Mouse (Mus musculus) intestine, embryonic 14.5 days (tissue): ENCODE results near the gene Tjp2. TPM values are rescaled to one million over a fixed set of nuclear protein-coding genes. Genes with fewer than 3 reads are reported as not detected.
"Not testable (repeated sequence)": the region's sequence is repeated elsewhere in the genome, so short reads cannot be mapped to it uniquely, and the experiment has no call there.

Experiments used
- ATAC-seq: fragments of 200-750 bp; cut with Nextera tagmentation; replicated peaks from 2 replicates; pipeline ENCODE4 v1.8.0; 2017; ENCODE audit warnings: low read depth, moderate number of reproducible peaks, moderate TSS enrichment, moderate library complexity; ENCODE audit not compliant: low FRiP score, low TSS enrichment
- DNase-seq: peaks from one replicate; pipeline ENCODE4 v3.0.0-alpha.2; 2018; ENCODE audit warnings: low spot score
- H3K27ac ChIP-seq: fragments of 300-500 bp; sonication (generic); 2 replicates; pipeline ENCODE4 v1.5.1; 2014; ENCODE audit warnings: low read depth, mild to moderate bottlenecking, control low read depth
- H3K27me3 ChIP-seq: fragments of 300-500 bp; sonication (generic); replicated peaks from 2 replicates; pipeline ENCODE4 v1.6.1; 2014; ENCODE audit warnings: low read length, control low read depth; ENCODE audit not compliant: control insufficient read depth, insufficient read depth
- H3K36me3 ChIP-seq: fragments of 300-500 bp; sonication (generic); 2 replicates; pipeline ENCODE4 v1.6.1; 2014; ENCODE audit warnings: low read length, control low read depth; ENCODE audit not compliant: control insufficient read depth, insufficient read depth
- H3K4me1 ChIP-seq: fragments of 300-500 bp; sonication (generic); replicated peaks from 2 replicates; pipeline ENCODE4 v1.6.1; 2014; ENCODE audit warnings: low read length, control low read depth, mixed read lengths; ENCODE audit not compliant: control insufficient read depth, insufficient read depth
- H3K4me2 ChIP-seq: fragments of 300-500 bp; sonication (generic); 2 replicates; pipeline ENCODE4 v1.6.1; 2014; ENCODE audit warnings: low read length
- H3K4me3 ChIP-seq: fragments of 300-500 bp; sonication (generic); 2 replicates; pipeline ENCODE4 v1.5.1; 2014; ENCODE audit warnings: low read depth, low read length, control low read depth, mixed read lengths
- H3K9ac ChIP-seq: fragments of 300-500 bp; sonication (generic); 2 replicates; pipeline ENCODE4 v1.6.1; 2014; ENCODE audit warnings: mild to moderate bottlenecking, low read length
- H3K9me3 ChIP-seq: fragments of 300-500 bp; sonication (generic); 2 replicates; pipeline ENCODE4 v1.6.1; 2016; ENCODE audit warnings: low read length, control low read depth; ENCODE audit not compliant: control insufficient read depth
- WGBS: fragments of 180-500 bp; shearing (Covaris S2); extraction: QIAGEN DNeasy Blood & Tissue Kit; methylation state at CpG from one replicate; pipeline ENCODE4 v1.1.7; 2014; 5-methylcytosine and 5-hydroxymethylcytosine counted together
- polyA plus RNA-seq: library from polyadenylated mRNA; unstranded; fragments of >200 nt; fragmentation: Nextera tagmentation; extraction: Ambion mirVana; gene quantifications from 2 replicates; pipeline ENCODE4 v1.2.1, GENCODE M21; 2014

The Tjp2 gene
- polyA plus RNA-seq, 1 experiment from 2014 or later: 41.9 TPM

DNA sequence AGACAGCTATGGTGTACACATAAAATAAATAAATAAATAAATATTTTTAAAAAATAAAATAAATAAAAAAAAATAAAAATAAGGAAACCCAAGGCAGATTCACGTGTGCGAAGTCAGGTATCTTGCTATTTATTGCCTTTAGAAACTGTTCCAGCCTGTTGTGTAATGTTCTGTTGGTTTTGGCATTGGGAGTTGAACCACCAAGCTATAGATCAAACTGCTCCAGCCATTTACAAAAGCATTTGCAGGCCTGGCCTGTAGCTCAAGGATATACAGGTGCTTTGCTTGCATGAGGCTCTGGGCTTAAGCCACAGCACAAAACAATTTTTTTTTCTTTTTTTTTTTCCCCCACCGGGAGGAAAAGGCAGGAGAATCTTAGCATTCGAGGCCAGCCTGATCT lies 13.2 kb upstream of the Tjp2 start:
- H3K9ac ChIP-seq: no peak overlapping the region
- peaks cover 7% of the 10 kb centered on the region for H3K4me1 ChIP-seq
- no peak overlapping the region for H3K4me3 ChIP-seq
- ATAC-seq: no peak
- H3K27me3 ChIP-seq: no peaks in the 10 kb centered on the region
- 80% methylated on average over 4 of the region's 4 CpGs for WGBS
- no peaks in the 10 kb centered on the region for H3K36me3 ChIP-seq
- H3K27ac ChIP-seq: no peak overlapping the region
- H3K9me3 ChIP-seq: no peaks in the 10 kb centered on the region
- no peak for DNase-seq
- no peak overlapping the region for H3K4me2 ChIP-seq

DNA sequence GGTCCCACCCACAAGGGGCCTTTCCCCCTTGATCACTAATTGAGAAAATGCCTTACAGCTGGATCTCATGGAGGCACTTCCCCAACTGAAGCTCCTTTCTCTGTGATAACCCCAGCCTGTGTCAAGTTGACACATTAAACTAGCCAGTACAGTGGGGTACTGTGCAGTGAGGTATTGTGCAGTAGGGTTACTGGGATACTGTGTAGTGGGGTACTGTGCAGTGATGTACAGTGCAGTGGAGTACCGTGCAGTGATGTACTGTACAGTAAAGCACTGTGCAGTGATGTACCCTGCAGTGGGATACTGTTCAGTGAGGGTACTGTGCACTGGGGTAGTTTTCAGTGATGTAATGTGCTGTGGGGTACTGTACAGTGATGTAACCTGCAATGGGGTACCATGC lies 7.5 kb upstream of the Tjp2 start:
- not testable (repeated sequence) for H3K27ac ChIP-seq, DNase-seq, H3K4me2 ChIP-seq, ATAC-seq, H3K27me3 ChIP-seq, H3K4me1 ChIP-seq, H3K9ac ChIP-seq, H3K4me3 ChIP-seq, H3K9me3 ChIP-seq, H3K36me3 ChIP-seq
- 100% methylated on average over 1 of the region's 1 CpGs for WGBS

DNA sequence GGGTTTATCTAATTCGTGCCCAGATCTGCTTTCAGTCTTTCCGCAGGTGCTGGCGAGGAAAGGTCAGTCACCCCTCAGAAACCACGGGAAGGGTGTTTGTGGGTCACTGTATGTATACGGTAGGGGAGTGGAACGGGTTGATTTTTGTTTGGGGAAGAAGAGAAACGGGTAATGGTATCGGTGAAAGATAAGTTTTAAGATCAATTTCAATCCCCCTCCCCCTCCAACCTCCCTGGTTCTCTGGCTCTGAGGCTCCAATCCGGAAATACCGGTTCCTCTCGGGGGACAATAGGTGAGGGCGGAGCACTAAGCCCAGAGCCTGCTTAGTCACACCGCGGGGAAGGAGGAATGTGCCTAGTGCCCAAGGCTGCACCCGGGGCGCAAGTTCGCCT lies 471 bp upstream of the Tjp2 start:
- H3K4me1 ChIP-seq: peaks cover 4% of the 10 kb centered on the region; the same call in 1 of the 2 replicates
- peak overlapping the region; percentile 77 for H3K4me2 ChIP-seq
- no peaks in the 10 kb centered on the region for H3K9me3 ChIP-seq
- peak overlapping the region; percentile 87 for H3K27ac ChIP-seq
- DNase-seq: peak; percentile 84
- WGBS: 1% methylated on average over 17 of the region's 17 CpGs
- no peaks in the 10 kb centered on the region for H3K36me3 ChIP-seq
- H3K9ac ChIP-seq: no peak overlapping the region
- peaks cover 30% of the 10 kb centered on the region for H3K27me3 ChIP-seq
- peak; percentile 84 for ATAC-seq
- peak overlapping the region; percentile 57 for H3K4me3 ChIP-seq

DNA sequence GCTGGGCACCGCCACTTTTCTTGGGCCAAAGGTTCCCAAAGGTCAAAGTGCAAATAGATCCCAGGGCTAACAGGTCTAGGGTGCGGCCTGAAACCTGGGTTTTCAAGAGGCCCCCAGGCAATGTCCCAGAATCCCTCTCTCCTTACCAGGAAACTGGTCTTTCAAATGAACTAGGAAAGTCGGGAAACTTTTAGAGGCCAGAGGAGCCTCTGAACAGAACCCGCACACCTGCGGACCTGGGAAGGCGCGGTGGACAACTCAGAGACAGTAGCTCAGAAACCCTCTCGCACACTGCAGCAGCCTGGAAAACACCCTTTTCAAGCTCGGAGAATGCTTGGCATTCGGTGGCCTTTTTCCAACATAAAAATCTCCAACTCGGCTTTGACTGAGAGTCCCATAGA lies 979 bp downstream of the Tjp2 start:
- Histone ChIP-seq H3K27ac (peak overlapping the region; percentile 87), H3K4me3 (peak overlapping the region; percentile 57), H3K4me2 (peak overlapping the region; percentile 77), H3K9ac (peak overlapping the region; percentile 67), H3K4me1 (peaks cover 4% of the 10 kb centered on the region; the same call in 1 of the 2 replicates), H3K27me3 (peaks cover 30% of the 10 kb centered on the region), H3K36me3 (no peaks in the 10 kb centered on the region), H3K9me3 (no peaks in the 10 kb centered on the region)
- ATAC-seq (no peak), DNase-seq (peak; percentile 73)
- WGBS: 16% methylated on average over 11 of the region's 11 CpGs

DNA sequence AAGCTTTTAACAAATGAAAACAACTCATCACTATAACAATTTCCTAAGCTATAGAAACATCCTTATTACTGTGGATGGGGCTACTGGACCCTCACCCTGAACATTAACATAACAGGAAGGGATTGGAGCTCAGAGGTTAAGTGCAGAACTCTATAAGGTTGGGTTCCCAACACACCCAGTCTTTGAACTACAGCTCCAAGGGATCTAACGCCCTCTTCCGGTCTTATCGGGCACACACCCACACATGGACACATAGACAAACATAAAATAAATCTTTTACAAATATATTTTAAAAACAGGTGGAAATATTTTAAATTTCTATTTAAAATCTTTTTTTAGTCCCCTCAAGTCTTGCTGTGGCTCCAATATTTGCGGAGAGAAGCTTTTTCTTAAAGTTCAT lies 3.4 kb downstream of the Tjp2 start:
- DNase-seq: no peak
- H3K27ac ChIP-seq: no peak overlapping the region
- no peak overlapping the region for H3K9ac ChIP-seq
- no peak for ATAC-seq
- H3K9me3 ChIP-seq: no peaks in the 10 kb centered on the region
- no peaks in the 10 kb centered on the region for H3K36me3 ChIP-seq
- H3K4me1 ChIP-seq: peaks cover 4% of the 10 kb centered on the region; the same call in 1 of the 2 replicates
- H3K4me3 ChIP-seq: no peak overlapping the region
- WGBS: 66% methylated on average over 4 of the region's 4 CpGs
- H3K27me3 ChIP-seq: peaks cover 30% of the 10 kb centered on the region
- no peak overlapping the region for H3K4me2 ChIP-seq

DNA sequence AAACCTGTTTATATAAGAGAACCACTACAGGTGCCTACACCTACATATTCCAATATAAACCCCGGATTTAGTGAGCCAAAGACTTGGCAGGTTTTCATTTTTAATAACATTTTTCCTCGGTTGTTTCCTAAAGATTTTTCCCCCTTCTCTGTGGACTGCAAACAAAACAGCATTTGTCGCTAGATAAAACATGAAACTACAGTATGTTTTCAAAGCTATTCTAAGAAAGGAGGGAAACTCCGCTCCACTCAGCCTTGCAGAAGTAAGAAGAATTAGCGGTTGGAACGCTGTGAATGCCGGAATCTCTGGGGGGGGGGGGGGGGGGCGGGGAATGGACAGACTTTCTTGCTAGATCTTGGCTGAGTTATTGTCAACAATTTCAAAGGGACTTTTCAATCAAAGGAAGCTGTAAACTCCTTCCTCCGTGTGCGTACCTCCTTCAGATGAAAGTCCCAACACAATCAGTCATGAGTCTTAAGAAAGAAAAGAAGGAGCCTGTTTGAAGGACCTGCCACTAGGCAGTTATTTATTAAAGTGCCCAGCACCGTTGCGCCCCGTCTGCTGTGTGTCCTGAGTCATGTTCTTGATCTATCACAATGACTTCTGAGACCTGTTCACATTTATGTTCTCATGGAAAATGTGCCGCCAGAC lies 3.9 kb downstream of the Tjp2 start:
- no peak overlapping the region for H3K27ac ChIP-seq
- no peak overlapping the region for H3K4me3 ChIP-seq
- 23% methylated on average over 14 of the region's 14 CpGs for WGBS
- ATAC-seq (no peak), DNase-seq (no peak)
- no peak overlapping the region for H3K9ac ChIP-seq
- no peaks in the 10 kb centered on the region for H3K9me3 ChIP-seq
- H3K27me3 ChIP-seq: peaks cover 26% of the 10 kb centered on the region
- H3K4me2 ChIP-seq: no peak overlapping the region
- peaks cover 4% of the 10 kb centered on the region; the same call in 1 of the 2 replicates for H3K4me1 ChIP-seq
- no peaks in the 10 kb centered on the region for H3K36me3 ChIP-seq

DNA sequence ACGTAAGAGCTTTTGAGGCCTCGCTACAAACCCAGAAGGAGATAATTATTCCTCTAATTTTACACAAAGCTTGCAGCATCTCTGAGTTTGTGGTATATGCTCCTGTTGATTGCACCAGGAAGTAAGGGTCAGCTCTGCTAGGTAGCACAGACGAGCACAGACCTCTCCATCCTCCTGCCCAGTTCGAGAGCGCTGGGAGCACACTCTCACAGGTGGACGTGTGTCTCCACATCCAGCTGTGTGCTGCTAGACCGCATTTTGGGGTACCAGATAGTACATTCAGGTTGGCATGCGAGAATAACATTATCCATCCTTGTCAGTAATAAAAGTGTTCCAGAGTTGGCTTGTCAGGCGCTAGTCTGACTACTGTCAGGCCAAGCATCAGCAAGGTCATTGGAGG lies 5.8 kb downstream of the Tjp2 start:
- no peak overlapping the region for H3K4me2 ChIP-seq
- ATAC-seq (no peak), DNase-seq (no peak)
- no peaks in the 10 kb centered on the region for H3K9me3 ChIP-seq
- no peak overlapping the region for H3K27ac ChIP-seq
- no peak overlapping the region for H3K9ac ChIP-seq
- peaks cover 4% of the 10 kb centered on the region; the same call in 1 of the 2 replicates for H3K4me1 ChIP-seq
- 73% methylated on average over 9 of the region's 9 CpGs for WGBS
- H3K27me3 ChIP-seq: peaks cover 11% of the 10 kb centered on the region
- H3K36me3 ChIP-seq: no peaks in the 10 kb centered on the region
- no peak overlapping the region for H3K4me3 ChIP-seq

DNA sequence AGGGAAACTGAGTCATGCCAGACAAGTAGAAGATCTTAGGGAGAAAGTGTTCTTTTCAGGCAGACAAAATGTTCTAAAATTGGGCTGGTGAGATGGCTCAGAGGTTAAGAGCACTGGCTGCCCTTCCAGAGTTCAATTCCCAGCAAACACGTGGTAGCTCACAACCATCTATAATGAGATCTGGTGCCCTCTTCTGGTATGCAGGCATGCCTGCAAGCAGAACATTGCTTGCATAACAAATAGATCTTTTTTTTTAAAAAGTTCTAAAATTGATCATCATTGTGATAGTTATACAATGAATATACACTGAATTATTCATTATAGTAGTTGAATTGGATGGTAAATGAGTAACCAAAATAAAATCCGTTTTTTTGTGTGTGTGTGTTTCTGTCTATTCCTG lies 6.5 kb downstream of the Tjp2 start:
- Histone ChIP-seq H3K36me3 (no peaks in the 10 kb centered on the region), H3K4me1 (peaks cover 4% of the 10 kb centered on the region; the same call in 1 of the 2 replicates), H3K9me3 (no peaks in the 10 kb centered on the region), H3K4me3 (no peak overlapping the region), H3K9ac (no peak overlapping the region), H3K27me3 (peaks cover 4% of the 10 kb centered on the region), H3K4me2 (no peak overlapping the region), H3K27ac (no peak overlapping the region)
- WGBS: 45% methylated on average over 2 of the region's 2 CpGs
- DNase-seq (no peak), ATAC-seq (no peak)

DNA sequence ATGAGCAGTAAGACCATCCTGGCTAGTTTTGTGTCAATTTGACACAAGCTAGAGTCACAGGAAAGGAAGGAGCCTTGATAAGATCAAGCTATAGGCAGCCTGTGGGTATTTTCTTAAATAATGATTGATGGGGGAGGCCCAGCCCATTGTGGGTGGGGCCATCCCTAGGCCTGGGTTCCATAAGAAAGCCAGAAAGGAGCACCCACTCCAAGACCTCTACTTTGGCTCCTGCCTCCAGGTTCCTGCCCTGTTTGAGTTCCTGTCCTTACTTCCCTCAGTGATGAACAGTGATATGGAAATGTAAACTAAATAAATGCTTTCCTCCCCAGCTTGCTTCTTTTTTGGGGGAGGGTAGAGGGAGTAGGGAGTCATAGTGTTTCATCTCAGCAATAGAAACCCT lies 7.0 kb downstream of the Tjp2 start:
- Histone ChIP-seq H3K36me3 (no peaks in the 10 kb centered on the region), H3K4me3 (no peak overlapping the region), H3K27ac (no peak overlapping the region), H3K4me2 (no peak overlapping the region), H3K9ac (no peak overlapping the region), H3K9me3 (no peaks in the 10 kb centered on the region), H3K27me3 (no peaks in the 10 kb centered on the region), H3K4me1 (peaks cover 4% of the 10 kb centered on the region; the same call in 1 of the 2 replicates)
- ATAC-seq (no peak), DNase-seq (no peak)
